Mouse (Mus musculus): ENCODE measurements around the gene Spns3.

Gene Spns3

GRCm38 (mm10) chr11:72452140-72452665, 98.1 kb downstream of the Spns3 start:
- no peak for DNase-seq (ENCODE audit: low spot score)

DNA sequence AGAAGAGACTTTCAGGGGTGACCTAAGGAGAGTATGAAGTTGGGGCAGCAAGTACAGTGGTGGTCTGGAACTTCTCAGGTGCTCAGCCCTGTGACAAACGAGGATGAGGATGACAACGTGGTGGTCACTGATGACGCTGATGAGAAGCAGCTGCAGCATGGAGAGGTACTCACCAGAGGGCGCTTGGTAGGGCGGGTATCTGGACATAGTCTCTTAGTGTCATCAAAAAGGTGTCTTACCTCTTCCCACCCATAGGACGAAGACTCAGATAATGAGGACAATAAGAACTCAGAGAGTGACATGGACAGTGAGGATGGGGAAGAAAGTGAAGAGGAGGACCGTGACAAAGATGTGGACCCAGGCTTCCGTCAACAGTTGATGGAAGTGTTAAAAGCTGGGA, 102.8 kb downstream of the Spns3 start:
- no peak for DNase-seq (ENCODE audit: low spot score)

- DNase-seq (ENCODE audit: low spot score), result no peak
These were observed 103.8 kb downstream of the Spns3 start for GRCm38 (mm10) chr11:72446311-72447105.

Data from ovary, postnatal 36 days (tissue).